Mouse (Mus musculus) E14TG2a.4 (cell line): Measurements from ENCODE around the gene Ube2t.

Experiments used
- CTCF ChIP-seq: conservative IDR thresholded peaks from 2 replicates; pipeline ENCODE4 v1.5.1; 2014; ENCODE audit warnings: low read length
- NANOG ChIP-seq: IDR thresholded peaks from 2 replicates; pipeline ENCODE4 v1.6.1; 2014; ENCODE audit warnings: borderline replicate concordance, low read length, mixed read lengths

DNA sequence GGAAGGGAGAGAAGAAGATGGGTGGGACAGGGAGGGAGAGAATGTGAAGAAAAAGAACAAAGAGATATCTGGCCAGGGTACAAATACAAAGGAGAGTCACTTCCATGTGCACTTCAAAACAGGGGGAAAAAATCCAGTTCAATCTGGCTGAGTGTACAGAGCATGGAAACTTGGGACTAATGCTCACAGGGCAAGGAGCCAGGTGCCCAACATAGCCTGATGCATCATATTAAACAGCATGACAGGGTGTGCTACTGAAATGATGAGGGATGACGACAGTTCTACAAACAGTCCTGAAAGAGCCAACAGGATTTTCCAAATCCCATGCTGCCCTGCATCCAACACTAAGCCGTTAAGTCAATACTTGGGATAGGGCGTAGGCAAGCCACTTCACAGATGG, 12.4 kb upstream of the Ube2t start:
- no peak for TF ChIP-seq CTCF
- no peak for TF ChIP-seq NANOG
